Mouse (Mus musculus) bone marrow, adult 2 months (tissue): ENCODE measurements around the gene Rab13. TPM values are rescaled to one million over a fixed set of nuclear protein-coding genes. Genes with fewer than 3 reads are reported as not detected.
A peak's percentile ranks its signal among the peaks of the same experiment; 100 is the strongest.

Source experiments
- H3K27ac ChIP-seq: fragments of 200-500 bp; 2 replicates; pipeline ENCODE4 v1.5.1; 2012; ENCODE audit warnings: low read depth, mild to moderate bottlenecking, control low read depth, inconsistent platforms, low read length; ENCODE audit not compliant: control insufficient read depth, poor library complexity, insufficient read depth
- H3K4me1 ChIP-seq: fragments of 200-500 bp; 2 replicates; pipeline ENCODE4 v1.6.1; 2011; ENCODE audit warnings: low read length; ENCODE audit not compliant: control insufficient read depth, insufficient read depth
- H3K4me3 ChIP-seq: fragments of 200-500 bp; replicated peaks from 2 replicates; pipeline ENCODE3; 2011; ENCODE audit warnings: mild to moderate bottlenecking, low read depth, low read length, control low read depth; ENCODE audit not compliant: control insufficient read depth
- CTCF ChIP-seq: fragments of 200-500 bp; IDR thresholded peaks from 2 replicates; pipeline ENCODE4 v1.5.1; 2011; ENCODE audit warnings: low read length, control low read depth; ENCODE audit not compliant: control insufficient read depth, insufficient read depth
- POLR2A ChIP-seq: fragments of 200-500 bp; IDR thresholded peaks from 2 replicates; pipeline ENCODE4 v1.6.1; 2011; ENCODE audit warnings: low read depth, mild to moderate bottlenecking, control low read depth, low read length, borderline replicate concordance; ENCODE audit not compliant: control insufficient read depth
- WGBS: fragments of 180-500 bp; shearing (Covaris S2); methylation state at CpG from one replicate; pipeline ENCODE4 v1.1.7; 2018; 5-methylcytosine and 5-hydroxymethylcytosine counted together
- polyA plus RNA-seq: library from polyadenylated mRNA; stranded (reverse); fragments of >200 nt; gene quantifications from 2 replicates; pipeline ENCODE4 v1.2.4, GENCODE M21; 2011; ENCODE audit warnings: low replicate concordance; ENCODE audit not compliant: missing spikeins, insufficient read depth, insufficient read length

Gene Rab13
- polyA plus RNA-seq, 1 experiment: 11.5 TPM

- peak; percentile 78; the same call in 1 of the 2 replicates for TF ChIP-seq POLR2A
- no peak for TF ChIP-seq CTCF
- peak within 1 kb of the TSS; percentile 79 for H3K27ac ChIP-seq
- WGBS: 2% methylated on average over 40 of the region's 40 CpGs
- H3K4me3 ChIP-seq: peak within 1 kb of the TSS; percentile 84
- peaks cover 3% of the 10 kb centered on the region; the same call in 1 of the 2 replicates for H3K4me1 ChIP-seq
Measured at GRCm38 (mm10) chr3:90253653-90254418, 40.3 kb downstream of the Rab13 start, which contains the start of gene Crtc2. Gene Crtc2, plus strand, starts transcription at chr3:90254163.

DNA sequence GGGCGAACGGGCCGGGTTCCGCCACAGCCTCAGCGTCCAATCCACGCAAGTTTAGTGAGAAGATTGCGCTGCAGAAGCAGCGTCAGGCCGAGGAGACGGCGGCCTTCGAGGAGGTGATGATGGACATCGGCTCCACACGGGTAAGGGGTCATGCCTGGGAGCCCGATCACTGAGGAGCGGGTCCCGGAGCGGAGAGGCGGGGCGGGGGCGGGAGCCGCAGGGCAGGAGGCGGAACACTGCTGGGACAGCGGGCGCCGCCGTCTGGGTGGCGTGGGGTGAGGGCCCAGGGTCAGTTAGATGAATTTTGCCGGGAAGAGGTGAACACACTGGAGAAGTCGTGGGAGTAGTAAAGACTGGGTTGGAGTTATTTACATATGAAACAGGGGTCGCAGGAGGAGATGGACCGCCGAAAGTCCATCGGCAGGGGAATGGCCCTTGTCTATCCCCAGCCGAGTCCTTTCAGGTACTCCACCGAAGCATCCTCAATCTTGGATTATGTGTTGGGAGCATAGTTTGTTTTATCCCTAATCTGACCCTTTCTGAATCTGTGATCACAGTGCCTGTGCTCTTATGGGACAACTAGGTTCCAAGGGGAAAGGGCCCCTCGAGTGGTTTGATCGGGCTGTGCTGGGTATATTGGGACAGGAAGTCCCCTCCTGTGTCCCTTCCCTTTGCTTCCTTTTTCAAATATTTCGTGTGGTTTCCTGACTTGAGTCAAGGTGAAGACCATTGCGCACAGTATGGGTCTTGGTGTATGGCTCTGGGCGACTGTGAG lies 41.1 kb downstream of the Rab13 start:
- under 1% methylated on average over 41 of the region's 41 CpGs for WGBS
- TF ChIP-seq POLR2A (no peak), CTCF (no peak)
- Histone ChIP-seq H3K4me1 (peaks cover 3% of the 10 kb centered on the region; the same call in 1 of the 2 replicates), H3K27ac (peak overlapping the region; percentile 79), H3K4me3 (peak overlapping the region; percentile 84)

DNA sequence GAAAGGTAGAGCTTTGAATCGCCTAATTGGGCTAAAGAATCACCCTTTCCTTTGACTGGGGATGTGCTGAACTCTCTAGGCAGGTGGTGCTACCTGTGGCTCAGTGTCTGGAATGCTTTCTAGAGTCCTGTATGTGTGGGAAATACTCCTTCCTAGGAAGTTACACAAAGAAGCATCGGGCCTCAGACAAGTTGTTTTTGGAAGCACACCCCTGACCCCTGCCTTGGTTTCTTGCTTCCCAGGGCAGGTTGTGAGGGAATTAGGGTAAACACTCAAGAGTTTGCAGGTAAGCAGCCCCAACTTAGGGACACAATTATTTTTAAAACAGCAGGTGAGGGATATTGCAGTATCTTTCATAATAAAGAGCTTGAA lies 41.7 kb downstream of the Rab13 start:
- peak overlapping the region; percentile 84 for H3K4me3 ChIP-seq
- peaks cover 3% of the 10 kb centered on the region; the same call in 1 of the 2 replicates for H3K4me1 ChIP-seq
- H3K27ac ChIP-seq: peak overlapping the region; percentile 79; the same call in 1 of the 2 replicates
- WGBS: 1% methylated on average over 2 of the region's 2 CpGs
- TF ChIP-seq POLR2A: no peak
- no peak for TF ChIP-seq CTCF

DNA sequence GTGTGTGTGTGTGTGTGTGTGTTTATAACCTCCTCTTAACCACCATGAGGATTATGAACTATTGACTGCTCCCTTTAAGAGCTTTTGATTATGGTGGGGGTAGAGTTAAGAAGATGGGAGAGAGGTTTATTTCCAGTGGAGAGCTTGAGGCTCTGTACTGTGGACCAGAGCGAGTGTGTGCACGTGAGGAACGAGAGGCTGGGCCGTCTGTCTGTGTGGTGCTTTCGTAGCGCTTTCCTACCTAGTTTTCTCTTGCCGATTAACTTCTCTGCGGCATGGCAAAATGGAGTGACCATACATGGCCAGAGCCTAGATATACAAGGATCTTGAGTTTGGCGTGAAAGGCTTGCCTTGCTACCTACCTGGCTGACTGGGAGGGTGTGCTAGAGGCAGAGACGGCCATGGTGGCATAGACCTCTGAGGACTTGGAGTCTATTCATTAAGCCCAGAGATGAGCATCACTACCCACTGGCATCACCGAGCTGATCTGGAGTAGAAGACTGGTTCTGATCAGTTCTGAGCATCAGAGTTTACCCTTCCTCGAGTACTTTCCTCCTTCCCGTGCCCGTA lies 42.4 kb downstream of the Rab13 start:
- 89% methylated on average over 14 of the region's 14 CpGs for WGBS
- Histone ChIP-seq H3K4me1 (peaks cover 3% of the 10 kb centered on the region; the same call in 1 of the 2 replicates), H3K4me3 (no peak overlapping the region), H3K27ac (no peak overlapping the region)
- TF ChIP-seq CTCF (no peak), POLR2A (no peak)

DNA sequence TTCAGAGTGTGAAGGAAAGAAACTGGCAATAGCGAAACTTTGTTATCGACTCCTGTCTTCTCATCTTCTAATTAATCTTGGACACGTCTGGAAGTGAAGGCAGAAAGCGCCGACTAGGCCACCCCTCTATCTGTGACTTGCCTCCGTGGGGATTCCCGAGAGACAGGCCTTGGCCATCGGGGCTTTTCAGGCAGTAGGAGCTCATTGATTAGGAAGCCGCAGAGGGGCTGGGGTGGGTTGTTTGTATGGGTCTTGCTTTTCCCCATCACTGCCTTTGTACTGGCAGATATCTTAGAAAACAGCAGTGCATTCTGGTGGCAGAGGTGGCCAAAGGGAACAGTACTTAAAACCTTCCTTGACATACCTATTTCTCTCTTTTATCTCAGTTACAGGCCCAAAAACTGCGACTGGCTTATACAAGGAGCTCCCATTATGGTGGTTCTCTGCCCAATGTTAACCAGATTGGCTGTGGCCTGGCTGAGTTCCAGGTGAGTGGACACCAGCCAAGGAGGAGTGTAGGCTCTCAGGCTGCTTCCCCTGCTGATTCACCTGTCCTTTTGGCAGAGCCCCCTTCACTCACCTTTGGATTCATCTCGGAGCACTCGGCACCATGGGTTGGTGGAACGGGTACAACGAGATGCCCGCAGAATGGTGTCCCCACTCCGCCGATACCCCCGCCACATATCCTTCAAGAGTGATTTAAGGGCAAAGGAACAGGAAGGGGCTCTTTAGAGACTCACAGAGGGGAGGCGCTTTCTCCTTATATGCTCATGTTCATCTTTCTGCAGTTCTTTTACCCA lies 43.4 kb downstream of the Rab13 start:
- TF ChIP-seq CTCF (no peak), POLR2A (no peak)
- H3K27ac ChIP-seq: no peak overlapping the region
- peaks cover 3% of the 10 kb centered on the region; the same call in 1 of the 2 replicates for H3K4me1 ChIP-seq
- 90% methylated on average over 19 of the region's 19 CpGs for whole genome bisulfite sequencing
- no peak overlapping the region for H3K4me3 ChIP-seq

DNA sequence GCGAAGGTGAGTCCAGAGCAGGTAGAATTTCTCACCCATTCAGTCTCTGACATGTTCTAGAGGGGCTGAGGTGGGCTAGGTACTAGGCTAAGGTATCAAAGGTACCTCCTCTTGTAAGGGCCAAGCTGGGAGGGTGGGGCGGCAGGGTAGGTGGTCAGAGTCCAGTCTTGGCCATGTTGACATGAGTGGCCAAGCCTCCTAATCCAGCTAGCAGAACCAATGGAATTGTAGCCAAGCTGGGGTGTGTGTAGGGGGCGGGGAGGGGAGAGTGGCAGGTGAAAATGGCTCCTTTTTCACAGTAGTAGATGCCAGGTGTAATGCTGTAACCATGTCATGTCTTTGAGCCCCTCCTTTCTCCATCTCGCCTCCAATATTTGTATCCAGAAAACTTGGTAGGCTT lies 45.0 kb downstream of the Rab13 start:
- Histone ChIP-seq H3K27ac (no peak overlapping the region), H3K4me3 (no peak overlapping the region), H3K4me1 (peaks cover 3% of the 10 kb centered on the region; the same call in 1 of the 2 replicates)
- TF ChIP-seq CTCF (no peak), POLR2A (no peak)
- 78% methylated on average over 4 of the region's 4 CpGs for WGBS

- peaks cover 3% of the 10 kb centered on the region; the same call in 1 of the 2 replicates for H3K4me1 ChIP-seq
- WGBS: 88% methylated on average over 5 of the region's 5 CpGs
- H3K27ac ChIP-seq: no peak overlapping the region
- TF ChIP-seq CTCF: no peak
- no peak for TF ChIP-seq POLR2A
- no peak overlapping the region for H3K4me3 ChIP-seq
Measured at GRCm38 (mm10) chr3:90263121-90263771, 49.8 kb downstream of the Rab13 start.

DNA sequence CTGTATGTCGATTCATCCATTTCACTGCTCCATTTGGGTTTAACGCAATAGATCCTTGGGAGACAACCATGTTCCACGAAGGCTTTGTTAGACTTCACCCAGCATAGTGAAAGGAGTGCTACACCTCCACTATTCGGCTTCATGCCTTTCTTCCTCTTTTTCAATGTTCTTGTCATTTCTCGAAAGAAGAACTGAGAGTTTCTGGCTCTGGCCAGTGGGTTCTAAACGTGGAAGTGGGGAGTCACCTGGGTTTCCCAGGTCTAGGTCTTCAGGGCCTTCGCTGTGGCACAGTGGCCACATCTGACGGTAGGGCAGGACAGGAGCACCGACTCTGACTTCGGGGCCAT lies 51.2 kb downstream of the Rab13 start:
- Histone ChIP-seq H3K4me3 (peak overlapping the region; percentile 69), H3K4me1 (peaks cover 3% of the 10 kb centered on the region; the same call in 1 of the 2 replicates), H3K27ac (peak overlapping the region; percentile 99)
- WGBS: 10% methylated on average over 10 of the region's 10 CpGs
- TF ChIP-seq CTCF (no peak), POLR2A (no peak)
